Mouse (Mus musculus) adrenal gland, postnatal 0 days (tissue): ENCODE data around the gene Mtx3. TPM values are rescaled to one million over a fixed set of nuclear protein-coding genes. Genes with fewer than 3 reads are reported as not detected.

Source experiments
- polyA plus RNA-seq: library from polyadenylated mRNA; unstranded; fragments of >200 nt; fragmentation: Nextera tagmentation; extraction: Ambion mirVana; gene quantifications from 2 replicates; pipeline ENCODE4 v1.2.1, GENCODE M21; 2015

Mtx3 gene
- polyA plus RNA-seq: 1.1 and 1.9 TPM in 2 replicates

GRCm38 (mm10) chr13:92844586-92845221, at the start of gene Mtx3:
TSS of gene Mtx3 (plus strand) at chr13:92844760.

Other genes starting within 250 kb of the Mtx3 start
- 20.1 and 20.7 TPM in 2 replicates for gene Serinc5, start 233.7 kb upstream of the Mtx3 start, polyA plus RNA-seq
- gene Thbs4, start 49.9 kb upstream of the Mtx3 start, polyA plus RNA-seq: 4.3 and 5.5 TPM in 2 replicates